Mouse (Mus musculus): Measurements from ENCODE around the gene Jaml.

GRCm38 (mm10) chr9:45142686-45143085 lies 63.7 kb downstream of the Jaml start:
- TF ChIP-seq CTCF (IDR thresholded peaks at IDR 0.05; ENCODE audit: borderline replicate concordance, insufficient read depth, low read depth, low read length) (no peak), POLR2A (IDR thresholded peaks at IDR 0.05; ENCODE audit: borderline replicate concordance, insufficient read depth, low read length) (no peak)

All from cerebellum, adult 2 months (tissue).